Mouse (Mus musculus) adrenal gland, postnatal 14 days (tissue): ENCODE measurements around the gene Ncf2. TPM values are rescaled to one million over a fixed set of nuclear protein-coding genes. Genes with fewer than 3 reads are reported as not detected.
"Not testable (repeated sequence)": the region's sequence is repeated elsewhere in the genome, so short reads cannot be mapped to it uniquely, and the experiment has no call there.

Experiments used
- DNase-seq: peaks from one replicate; pipeline ENCODE4 v3.0.0; 2021; ENCODE audit warnings: mixed read lengths
- long read RNA-seq, 2 experiments: library from polyadenylated mRNA; stranded (forward); transcript quantifications; one replicate each; pipeline ENCODE4 v2.0.0; 2021
- total RNA-seq: library from RNA; stranded (reverse); gene quantifications from 2 replicates; pipeline ENCODE4 v1.2.3, GENCODE M21; 2021

Gene Ncf2
- total RNA-seq: 4.9 and 7.7 TPM in 2 replicates
- long read RNA-seq, experiment 1, partial matches to known transcripts: 1 of 1 reads
- long read RNA-seq, experiment 1, other reads (novel, unspliced or antisense): 0 of 1 reads
- long read RNA-seq, experiment 2, partial matches to known transcripts: 0 of 1 reads
- long read RNA-seq, experiment 2, other reads (novel, unspliced or antisense): 0 of 1 reads

GRCm38 (mm10) chr1:152799897-152800296, at the start of gene Ncf2:
Ncf2 (plus strand) TSS chr1:152800194.
- DNase-seq: peak; percentile 24

GRCm38 (mm10) chr1:152750312-152750965, 49.6 kb upstream of the Ncf2 start, which contains the start of gene Apobec4:
Apobec4 (plus strand) TSS chr1:152750551.
- no peak for DNase-seq

- DNase-seq: no peak
Measured at GRCm38 (mm10) chr1:152761791-152762190, 38.2 kb upstream of the Ncf2 start.

DNA sequence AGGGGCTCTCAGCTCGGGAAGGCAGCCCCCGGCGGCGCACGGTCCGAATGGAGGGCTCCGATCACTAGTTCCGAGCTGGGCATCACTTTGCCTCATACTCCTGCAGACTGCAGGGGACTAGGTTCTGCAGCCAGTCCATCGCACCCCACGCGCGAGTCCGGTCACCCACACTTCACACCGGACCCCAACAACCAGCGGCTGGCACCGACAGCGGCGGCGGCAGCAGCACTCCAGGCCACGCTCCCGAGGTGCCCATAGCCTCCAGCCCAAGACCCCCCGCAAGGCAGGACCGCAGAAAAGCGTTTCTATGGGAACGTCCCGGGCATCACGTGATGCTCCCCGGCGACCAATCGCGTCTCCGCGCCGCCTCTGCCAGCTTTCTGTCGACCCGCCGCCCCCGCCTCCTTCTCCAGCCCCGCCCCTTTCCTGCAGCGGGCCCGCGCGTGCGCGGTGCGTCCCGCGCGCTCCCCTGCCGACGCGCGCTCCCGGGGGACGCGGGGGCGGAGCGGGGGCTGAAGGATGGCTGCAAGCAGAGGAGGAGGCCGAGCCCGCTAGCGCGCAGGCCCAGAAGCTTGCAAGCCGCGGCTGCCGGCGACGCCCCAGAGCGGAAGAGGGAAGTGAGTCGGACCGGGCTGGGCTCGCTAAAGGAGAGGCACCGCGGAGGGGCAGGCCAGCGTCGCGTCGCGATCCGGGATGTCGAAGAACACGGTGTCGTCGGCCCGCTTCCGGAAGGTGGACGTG, 33.8 kb upstream of the Ncf2 start, which contains the start of the genes Rgl1 and Arpc5:
TSS of gene Rgl1 (minus strand) at position 320 of the 741 bp plus-strand sequence.
TSS of gene Arpc5 (plus strand) at position 511 of the 741 bp plus-strand sequence.
- DNase-seq: peak; percentile 99

- no peak for DNase-seq
Measured at GRCm38 (mm10) chr1:152766804-152767748, 32.9 kb upstream of the Ncf2 start.

DNA sequence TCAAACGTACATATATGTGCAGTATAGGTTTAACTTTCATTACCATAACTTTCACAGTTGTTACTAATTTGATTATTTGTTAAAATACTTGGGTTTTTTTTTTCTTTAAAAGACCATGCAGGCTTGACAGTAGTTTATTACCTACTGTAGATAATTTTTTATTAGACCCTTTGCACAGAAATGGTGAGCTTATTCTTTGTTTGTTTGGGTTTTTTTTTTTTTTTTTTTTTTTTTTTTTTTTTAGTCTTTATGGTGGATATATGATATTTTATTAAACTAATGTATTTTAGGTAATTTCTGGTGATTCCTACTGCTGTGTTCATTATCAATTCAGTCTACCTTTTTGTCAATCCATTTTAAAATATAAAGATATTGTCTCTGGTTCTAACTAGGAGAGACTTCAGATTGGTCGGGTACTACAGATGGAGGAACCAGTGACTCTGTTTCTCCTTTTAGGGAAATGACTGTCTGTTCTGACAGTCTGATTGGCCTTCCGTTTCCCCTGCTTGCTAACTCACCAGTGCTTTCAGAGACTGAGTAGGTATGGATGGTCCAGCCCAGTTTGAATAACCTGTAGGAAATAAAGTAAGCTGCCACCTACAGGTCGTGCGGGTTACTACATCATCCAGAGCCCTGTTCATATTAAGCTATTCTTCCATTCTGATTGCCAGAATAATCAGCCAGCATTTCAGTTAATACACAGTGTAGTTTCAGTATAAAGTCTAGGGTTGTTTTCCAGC, 32.1 kb upstream of the Ncf2 start:
- peak; percentile 86 for DNase-seq

DNA sequence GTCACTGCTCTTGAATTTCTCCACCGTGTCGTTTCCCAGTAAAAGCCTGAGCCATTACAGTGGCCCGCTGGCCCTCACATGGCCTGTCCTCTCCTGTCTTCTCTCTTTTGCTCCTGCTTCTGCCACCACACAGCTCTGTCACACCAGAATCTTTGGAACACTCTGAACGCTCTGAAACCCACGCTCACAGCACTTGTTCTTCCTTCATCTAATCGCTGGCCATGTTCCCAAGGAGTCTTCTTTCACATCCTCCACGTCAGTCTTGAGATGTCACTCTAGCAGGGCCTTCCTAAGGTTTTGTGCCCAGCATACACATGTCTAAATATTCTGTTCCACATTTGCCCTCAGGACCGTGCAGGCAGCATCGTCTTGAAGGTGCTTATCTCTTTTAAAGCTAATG, 29.0 kb upstream of the Ncf2 start:
- DNase-seq: no peak

GRCm38 (mm10) chr1:152774601-152775000, 25.4 kb upstream of the Ncf2 start:
- DNase-seq: not testable (repeated sequence)

GRCm38 (mm10) chr1:152779071-152779737, 20.8 kb upstream of the Ncf2 start:
- DNase-seq: peak; percentile 91

DNA sequence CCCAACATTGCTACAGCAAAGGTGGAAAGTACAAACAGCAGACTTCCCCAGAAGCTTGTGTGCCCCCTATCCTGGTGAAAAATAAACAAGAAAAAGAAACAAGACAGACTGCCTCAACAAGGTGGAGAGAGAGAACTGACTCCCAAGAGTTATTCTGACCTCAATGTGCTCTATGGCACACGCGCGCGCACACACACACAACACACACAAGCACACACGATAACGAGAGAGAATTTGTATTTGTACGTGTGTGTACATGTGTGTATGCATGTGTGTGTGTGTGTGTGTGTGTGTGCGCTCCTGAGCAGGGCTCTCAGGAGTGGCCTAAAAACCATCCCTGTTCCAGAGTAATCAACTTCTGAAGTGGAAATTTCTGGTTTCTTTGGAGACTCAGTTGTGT, 15.4 kb upstream of the Ncf2 start:
- DNase-seq: no peak

DNA sequence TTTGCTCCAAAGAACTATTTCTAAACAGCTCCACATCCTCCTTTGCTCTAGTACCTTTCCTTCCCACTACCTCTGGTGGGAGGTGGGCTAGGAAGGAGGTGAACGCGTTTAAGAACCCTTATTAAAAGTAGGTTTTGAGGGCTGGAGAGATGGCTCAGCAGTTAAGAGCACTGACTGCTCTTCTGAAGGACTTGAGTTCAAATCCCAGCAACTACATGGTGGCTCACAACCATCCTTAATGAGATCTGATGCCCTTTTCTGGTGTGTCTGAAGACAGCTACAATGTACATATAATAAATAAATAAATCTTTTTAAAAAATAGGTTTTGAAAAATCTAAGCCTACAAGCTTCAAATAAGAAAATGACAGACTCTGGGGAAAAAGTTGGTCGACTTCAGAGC, 14.5 kb upstream of the Ncf2 start:
- DNase-seq: not testable (repeated sequence)

- DNase-seq: no peak
Measured at GRCm38 (mm10) chr1:152786953-152787352, 13.0 kb upstream of the Ncf2 start.

DNA sequence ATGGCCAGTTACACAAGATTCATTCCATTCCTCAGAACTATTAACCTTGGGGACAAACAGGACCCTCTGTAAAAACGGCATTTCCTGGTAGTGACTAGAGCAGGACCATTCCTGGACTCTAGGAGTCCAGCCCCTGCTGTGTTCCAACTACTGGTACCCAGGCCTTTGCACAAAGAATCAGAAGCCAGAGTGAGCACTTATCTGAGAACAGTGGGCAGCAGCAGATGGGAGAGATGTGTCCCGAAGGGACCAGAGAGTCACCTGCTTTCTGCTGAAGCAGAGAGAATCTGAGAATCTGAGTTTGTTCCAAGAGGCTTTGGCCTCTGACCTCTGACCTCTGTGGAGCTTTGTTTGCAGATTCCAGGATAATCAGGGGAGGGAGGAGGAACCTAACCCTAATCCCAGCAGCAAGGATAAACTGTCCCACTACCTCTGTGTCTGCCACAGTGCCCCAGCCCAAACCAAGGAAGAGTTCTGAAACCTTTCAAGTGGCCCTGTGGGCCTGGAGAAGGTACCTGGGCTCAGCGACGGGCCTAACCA, 11.8 kb upstream of the Ncf2 start:
- DNase-seq: no peak

- peak; percentile 56 for DNase-seq
Measured at GRCm38 (mm10) chr1:152790254-152790653, 9.7 kb upstream of the Ncf2 start.

DNA sequence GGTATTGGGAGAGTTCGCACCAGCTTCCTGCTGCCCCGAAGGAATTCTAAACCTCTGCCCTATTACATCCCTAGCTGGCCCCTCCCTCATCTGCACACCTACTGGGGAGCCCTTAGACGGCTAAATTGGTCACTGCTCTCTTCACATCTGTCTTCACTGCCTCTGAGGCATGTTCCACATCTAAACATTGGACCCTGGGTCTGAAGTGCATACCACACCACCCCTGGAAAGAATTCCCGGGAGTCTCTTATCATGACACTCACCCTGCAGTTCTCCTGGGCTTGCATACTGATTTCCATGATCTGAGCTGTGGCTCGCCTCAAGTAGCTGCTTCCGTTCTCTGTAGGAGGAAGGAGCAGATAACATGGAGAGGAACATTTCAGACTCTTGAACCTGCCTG, 9.2 kb upstream of the Ncf2 start:
- peak; percentile 17 for DNase-seq

DNA sequence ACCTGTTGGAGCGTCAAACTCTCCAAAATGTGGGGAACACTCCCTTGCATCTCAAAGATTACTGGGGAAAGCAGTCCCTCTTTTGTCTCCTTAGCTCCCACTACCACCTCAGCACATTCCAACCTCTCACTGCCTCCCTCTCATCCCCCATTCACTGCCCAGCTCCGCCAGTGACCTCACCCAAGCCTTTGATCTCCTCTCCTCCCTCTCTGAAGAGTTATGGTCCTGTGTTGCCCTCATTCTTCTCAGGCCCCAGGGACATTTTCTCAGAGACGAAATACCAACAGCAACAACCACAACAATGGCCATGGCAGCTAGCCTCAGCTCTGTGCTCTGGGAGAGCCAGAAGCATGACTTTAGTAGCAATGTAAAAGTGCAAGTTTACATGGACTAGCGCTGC, 8.7 kb upstream of the Ncf2 start:
- DNase-seq: peak; percentile 63

GRCm38 (mm10) chr1:152792736-152793494, 7.1 kb upstream of the Ncf2 start:
- DNase-seq: no peak

DNA sequence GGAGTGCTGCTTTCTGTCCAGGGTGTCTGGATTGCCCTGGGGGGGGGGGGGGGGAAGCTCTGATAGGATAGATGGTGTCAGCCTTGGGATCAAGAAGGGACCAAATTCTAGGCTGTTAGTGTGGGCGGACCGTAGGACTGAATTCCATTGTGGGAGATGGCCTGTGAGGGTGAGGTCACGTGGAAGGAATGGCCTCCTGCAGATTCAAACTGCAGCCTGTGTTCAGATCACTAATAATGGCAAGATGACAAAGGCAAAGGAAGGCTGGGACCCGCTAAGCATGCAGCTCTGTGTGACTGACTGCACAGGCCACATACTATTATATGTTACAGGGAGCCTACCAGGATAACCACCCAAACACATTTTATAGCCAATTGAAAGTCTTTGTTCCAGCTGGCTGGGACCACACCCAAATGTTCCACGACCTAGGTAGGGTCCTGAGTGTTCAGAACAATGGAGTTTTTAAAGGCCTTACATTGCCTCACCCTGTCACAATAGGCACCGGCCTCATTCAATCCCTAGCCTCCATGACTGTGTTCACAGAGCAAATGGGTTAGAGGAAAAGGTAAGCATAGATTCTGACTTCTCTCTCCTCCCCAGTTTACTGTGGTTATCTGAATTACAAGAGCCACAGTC, 6.4 kb upstream of the Ncf2 start:
- DNase-seq: no peak

DNA sequence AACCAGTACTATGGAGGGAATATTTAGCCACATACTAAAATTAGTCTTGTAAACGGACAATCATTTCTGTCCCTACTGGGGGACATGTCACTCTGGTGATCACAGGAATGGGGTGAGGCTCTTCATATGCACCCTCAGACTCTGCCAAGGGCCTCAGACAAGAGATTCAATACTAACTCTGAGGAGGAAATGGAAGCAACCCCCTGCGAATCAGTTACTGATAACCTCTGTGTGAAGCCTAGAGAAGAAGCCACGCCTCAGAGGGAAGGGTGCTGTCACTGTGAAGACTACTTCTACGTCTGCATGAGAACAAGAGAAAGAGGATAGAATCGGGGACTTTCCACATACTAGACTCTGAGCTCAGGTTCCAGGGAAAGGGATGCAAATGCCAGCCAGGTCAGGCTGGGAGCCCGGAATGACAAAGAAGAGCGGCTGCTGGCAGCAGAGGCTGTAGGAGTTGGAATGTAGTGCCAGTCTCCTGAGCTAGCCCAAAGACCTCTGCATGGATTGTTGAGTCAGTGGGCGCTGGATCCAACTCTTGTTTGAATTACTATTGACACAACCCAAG, 4.2 kb upstream of the Ncf2 start:
- no peak for DNase-seq
